Comparison of ENCODE assay signal across 13 mouse cellular contexts in the genomic region with DNA sequence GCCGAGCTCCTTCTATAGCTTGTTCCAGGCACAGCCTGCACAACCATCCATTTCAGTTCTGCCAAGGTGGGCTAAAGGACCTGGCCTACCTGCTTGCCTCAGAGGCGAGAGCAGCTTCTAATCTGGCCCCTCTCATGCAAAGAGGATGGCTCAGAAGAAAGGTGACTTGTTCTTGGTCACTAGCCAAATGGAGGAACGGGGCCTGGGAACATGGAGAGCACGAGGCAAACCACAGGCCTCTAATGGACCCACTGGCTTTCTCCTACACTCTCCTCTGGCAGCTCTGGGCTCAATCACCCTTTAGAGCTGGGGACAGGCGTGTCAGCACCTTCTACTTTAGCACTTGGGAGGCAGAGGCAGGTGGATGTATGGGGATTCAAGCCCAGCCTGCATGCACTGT. TPM values are rescaled to one million over a fixed set of nuclear protein-coding genes. Genes with fewer than 3 reads are reported as not detected.
DNase-seq lines count a peak whose midpoint lies in the region; ATAC-seq and TF ChIP-seq lines count a peak whose summit lies in the region.
"Had no signal": no experiment of that assay in that cellular context is flagged by ENCODE, and none has a peak within 500 bp of the region (broad histone marks: within the 10 kb centered on the region; RNA-seq: fewer than 3 reads in every experiment).

No protein-coding gene starts in this region.

- 54% methylated on average over 5 of the region's 5 CpGs for WGBS in heart, embryonic 12.5 days
- 73% methylated on average over 5 of the region's 5 CpGs for WGBS in neural tube, embryonic 11.5 days
- 76% methylated on average over 5 of the region's 5 CpGs for WGBS in midbrain, embryonic 11.5 days
- WGBS in stomach, postnatal 0 days: 71% methylated on average over 5 of the region's 5 CpGs

- DNase-seq in heart, adult 9 months (ENCODE audit: low spot score in 2 of 2): no peak
- no peak for DNase-seq in neural tube, embryonic 11.5 days (ENCODE audit: low spot score)
- no peak for DNase-seq in neural tube, embryonic 10.5 days (ENCODE audit: extremely low spot score, low spot score)
- DNase-seq in midbrain, embryonic 11.5 days (ENCODE audit: low spot score, missing footprints): no peak
- no peak for DNase-seq in stomach, postnatal 0 days (ENCODE audit: low spot score)
- no peak for DNase-seq in embryo, embryonic 11 days
- no peak for DNase-seq in cerebellum, adult 11 months
- DNase-seq: cerebellum, postnatal 25 days; left cerebral cortex, postnatal 4 days; right cerebral cortex, adult 18-20 months had no signal

- H3K27ac ChIP-seq in heart, embryonic 12.5 days (ENCODE audit: poor library complexity, severe bottlenecking): peak overlapping the region; percentile 80; the same call in 1 of the 2 replicates
- H3K27ac ChIP-seq in neural tube, embryonic 11.5 days (ENCODE audit: low read depth, low read length): peak overlapping the region; percentile 80; the same call in 1 of the 2 replicates
- H3K27ac ChIP-seq in midbrain, embryonic 11.5 days (ENCODE audit: low read depth, low read length): no peak overlapping the region
- no peak overlapping the region for H3K27ac ChIP-seq in stomach, postnatal 0 days (replicated peaks)

- peak overlapping the region; percentile 70; the same call in 1 of the 2 replicates for H3K4me2 ChIP-seq in heart, embryonic 12.5 days
- H3K4me2 ChIP-seq in neural tube, embryonic 11.5 days (ENCODE audit: low read depth): no peak overlapping the region
- no peak overlapping the region for H3K4me2 ChIP-seq in midbrain, embryonic 11.5 days
- H3K4me2 ChIP-seq in stomach, postnatal 0 days (replicated peaks; ENCODE audit: low read depth): no peak overlapping the region

- H3K27me3 ChIP-seq in heart, embryonic 12.5 days (replicated peaks): no peaks in the 10 kb centered on the region
- no peaks in the 10 kb centered on the region for H3K27me3 ChIP-seq in neural tube, embryonic 11.5 days (ENCODE audit: control insufficient read depth, insufficient read depth, low read length)
- H3K27me3 ChIP-seq in midbrain, embryonic 11.5 days (ENCODE audit: control insufficient read depth, insufficient read depth, low read length): no peaks in the 10 kb centered on the region
- H3K27me3 ChIP-seq in stomach, postnatal 0 days (ENCODE audit: control insufficient read depth, insufficient read depth, low read length): no peaks in the 10 kb centered on the region
- H3K27me3 ChIP-seq: embryonic facial prominence, embryonic 15.5 days; kidney, embryonic 15.5 days had no signal

- H3K9me3 ChIP-seq in heart, embryonic 12.5 days (replicated peaks): no peaks in the 10 kb centered on the region
- no peaks in the 10 kb centered on the region for H3K9me3 ChIP-seq in neural tube, embryonic 11.5 days (ENCODE audit: control insufficient read depth, low read length)
- H3K9me3 ChIP-seq in midbrain, embryonic 11.5 days (ENCODE audit: control insufficient read depth, low read length): no peaks in the 10 kb centered on the region
- no peaks in the 10 kb centered on the region for H3K9me3 ChIP-seq in stomach, postnatal 0 days (ENCODE audit: control insufficient read depth, low read length)
- H3K9me3 ChIP-seq: embryonic facial prominence, embryonic 15.5 days; kidney, embryonic 15.5 days had no signal

- peak overlapping the region; percentile 67; the same call in 1 of the 2 replicates for H3K9ac ChIP-seq in heart, embryonic 12.5 days
- H3K9ac ChIP-seq in neural tube, embryonic 11.5 days (ENCODE audit: low read length): no peak overlapping the region; the same call in 1 of the 2 replicates
- H3K9ac ChIP-seq in midbrain, embryonic 11.5 days (ENCODE audit: low read length): peak overlapping the region; percentile 73
- peak overlapping the region; percentile 60 for H3K9ac ChIP-seq in stomach, postnatal 0 days (ENCODE audit: low read length)
- H3K9ac ChIP-seq: embryonic facial prominence, embryonic 15.5 days had no signal

- peaks cover 50% of the 10 kb centered on the region for H3K4me1 ChIP-seq in heart, embryonic 12.5 days (replicated peaks)
- H3K4me1 ChIP-seq in neural tube, embryonic 11.5 days (ENCODE audit: control insufficient read depth, insufficient read depth, low read length): peaks cover 21% of the 10 kb centered on the region
- H3K4me1 ChIP-seq in midbrain, embryonic 11.5 days (ENCODE audit: control insufficient read depth, insufficient read depth, low read length): peaks cover 25% of the 10 kb centered on the region
- H3K4me1 ChIP-seq in stomach, postnatal 0 days (replicated peaks; ENCODE audit: control insufficient read depth, insufficient read depth): peaks cover 9% of the 10 kb centered on the region

- no peak for ATAC-seq in heart, embryonic 12.5 days (ENCODE audit: insufficient number of reproducible peaks, low FRiP score)
- ATAC-seq in neural tube, embryonic 11.5 days (ENCODE audit: insufficient read depth, low FRiP score, low TSS enrichment): no peak
- ATAC-seq in midbrain, embryonic 11.5 days (ENCODE audit: low FRiP score): no peak
- ATAC-seq in stomach, postnatal 0 days (ENCODE audit: low FRiP score, low TSS enrichment): no peak

- TF ChIP-seq EP300 in stomach, postnatal 0 days (optimal IDR thresholded peaks at IDR 0.05): no peak

- H3K4me3 ChIP-seq in heart, embryonic 12.5 days: no peak overlapping the region
- H3K4me3 ChIP-seq in neural tube, embryonic 11.5 days (ENCODE audit: low read depth, low read length): no peak overlapping the region
- H3K4me3 ChIP-seq in midbrain, embryonic 11.5 days (ENCODE audit: low read depth, low read length): no peak overlapping the region
- H3K4me3 ChIP-seq in stomach, postnatal 0 days (ENCODE audit: low read depth, low read length): no peak overlapping the region
- H3K4me3 ChIP-seq: embryonic facial prominence, embryonic 15.5 days had no signal

- no peak for TF ChIP-seq CTCF in stomach, postnatal 0 days (IDR thresholded peaks at IDR 0.05; ENCODE audit: low read depth)

- peaks cover 25% of the 10 kb centered on the region for H3K36me3 ChIP-seq in heart, embryonic 12.5 days
- H3K36me3 ChIP-seq in neural tube, embryonic 11.5 days (ENCODE audit: control insufficient read depth, insufficient read depth, low read length): no peaks in the 10 kb centered on the region; the same call in none of the 2 replicates
- 0 out of 2 replicates have a peak, but pooled peaks cover 5% of the 10 kb centered on the region for H3K36me3 ChIP-seq in midbrain, embryonic 11.5 days (ENCODE audit: control insufficient read depth, insufficient read depth, low read length)
- H3K36me3 ChIP-seq in stomach, postnatal 0 days (ENCODE audit: control insufficient read depth, insufficient read depth, low read length): no peaks in the 10 kb centered on the region

RNA-seq across cellular contexts. Expression of a gene that starts 13.4 kb away (rescaled TPM):
- 3.4 and 4.4 TPM in 2 replicates for polyA plus RNA-seq in heart, embryonic 12.5 days (2016; fragmentation: Nextera tagmentation; extraction: Ambion mirVana)
- 10.3 and 11.4 TPM in 2 replicates for polyA plus RNA-seq in neural tube, embryonic 11.5 days (2014; fragmentation: Nextera tagmentation; extraction: Ambion mirVana)
- polyA plus RNA-seq in midbrain, embryonic 11.5 days (2014; fragmentation: Nextera tagmentation; extraction: Ambion mirVana): 8.4 and 9.1 TPM in 2 replicates
- 1.9 and 2.2 TPM in 2 replicates for polyA plus RNA-seq in stomach, postnatal 0 days (2015; fragmentation: Nextera tagmentation; extraction: Ambion mirVana)

RNA-seq across cellular contexts. Expression of a gene that starts 35.7 kb away (rescaled TPM):
- polyA plus RNA-seq in heart, embryonic 12.5 days (2016; fragmentation: Nextera tagmentation; extraction: Ambion mirVana): 341 and 342 TPM in 2 replicates
- polyA plus RNA-seq in neural tube, embryonic 11.5 days (2014; fragmentation: Nextera tagmentation; extraction: Ambion mirVana): 457 and 469 TPM in 2 replicates
- 421 and 442 TPM in 2 replicates for polyA plus RNA-seq in midbrain, embryonic 11.5 days (2014; fragmentation: Nextera tagmentation; extraction: Ambion mirVana)
- 238 and 242 TPM in 2 replicates for polyA plus RNA-seq in stomach, postnatal 0 days (2015; fragmentation: Nextera tagmentation; extraction: Ambion mirVana)

Comparison
In these comparisons a context has a peak if more than half of its experiments do, and no peak if none do; other contexts are left out.
1. H3K27ac ChIP-seq: peak in heart, embryonic 12.5 days (single experiment) and neural tube, embryonic 11.5 days (single experiment); none in midbrain, embryonic 11.5 days (single experiment) and stomach, postnatal 0 days (single experiment).